Mouse (Mus musculus) T-helper 17 cell (primary cell): ENCODE data around the gene Rapgef2.

ENCODE experiments used
- in situ Hi-C, 2 experiments: fragments of 300-600 bp; cut with MboI, MseI; formaldehyde crosslinking; loops; 1 replicate in 1 of 2; 2 replicates in 1 of 2; pipeline ENCODE4 v1.15.1; 2025; ENCODE audit warnings: high pct_unique_total_duplicates in 2 of 2

Rapgef2 gene

GRCm38 (mm10) chr3:79285097-79285675 is 1.1 kb downstream of the Rapgef2 start:
- in situ Hi-C loops, result loop anchor here (5.0 to 25.0 kb wide), 4 partner anchors 38 to 1527 kb away; partner anchors contain the start of gene Gria2 (in 1 of the 2)

- in situ Hi-C loops, result loop anchor here (10.0 to 25.0 kb wide), 2 partner anchors 59 to 1528 kb away; partner anchors contain the start of gene Gria2 (in 1 of the 2)
Observed at GRCm38 (mm10) chr3:79283976-79284375, 2.3 kb downstream of the Rapgef2 start.

- in situ Hi-C loops, result loop anchor here (10.0 to 25.0 kb wide), 2 partner anchors 58 to 1529 kb away; partner anchors contain the start of gene Gria2 (in 1 of the 2)
Observed at GRCm38 (mm10) chr3:79283031-79283430, 3.3 kb downstream of the Rapgef2 start.

GRCm38 (mm10) chr3:79275856-79276645 is 10.3 kb downstream of the Rapgef2 start:
- in situ Hi-C loops, result loop anchor here in 1 of 2 experiments (25.0 kb wide), 1 partner anchor 1536 kb away; the partner anchor contains the start of gene Gria2

GRCm38 (mm10) chr3:79273350-79273749 is 13.0 kb downstream of the Rapgef2 start:
- in situ Hi-C loops, result no loop called here

GRCm38 (mm10) chr3:79272939-79273338 is 13.4 kb downstream of the Rapgef2 start:
- in situ Hi-C loops, result no loop called here

- in situ Hi-C loops, result no loop called here
Observed at GRCm38 (mm10) chr3:79270980-79271555, 15.2 kb downstream of the Rapgef2 start.

GRCm38 (mm10) chr3:79269872-79270271 is 16.4 kb downstream of the Rapgef2 start:
- in situ Hi-C loops, result no loop called here

GRCm38 (mm10) chr3:79266976-79267375 is 19.3 kb downstream of the Rapgef2 start:
- in situ Hi-C loops, result no loop called here

- in situ Hi-C loops, result no loop called here
Observed at GRCm38 (mm10) chr3:79261816-79262316, 24.5 kb downstream of the Rapgef2 start.

GRCm38 (mm10) chr3:79254023-79254422 is 32.3 kb downstream of the Rapgef2 start:
- in situ Hi-C loops, result no loop called here

GRCm38 (mm10) chr3:79253416-79253815 is 32.9 kb downstream of the Rapgef2 start:
- in situ Hi-C loops, result no loop called here

- in situ Hi-C loops, result no loop called here
Observed at GRCm38 (mm10) chr3:79252921-79253394, 33.4 kb downstream of the Rapgef2 start.

GRCm38 (mm10) chr3:79249955-79250354 is 36.4 kb downstream of the Rapgef2 start:
- in situ Hi-C loops, result loop anchor here in 1 of 2 experiments (5.0 kb wide), 1 partner anchor 37 kb away; the partner anchor contains the start of gene Rapgef2

- in situ Hi-C loops, result loop anchor here in 1 of 2 experiments (5.0 kb wide), 1 partner anchor 39 kb away; the partner anchor contains the start of gene Rapgef2
Observed at GRCm38 (mm10) chr3:79248659-79249235, 37.6 kb downstream of the Rapgef2 start.

- in situ Hi-C loops, result loop anchor here in 1 of 2 experiments (5.0 kb wide), 1 partner anchor 39 kb away; the partner anchor contains the start of gene Rapgef2
Observed at GRCm38 (mm10) chr3:79248208-79248607, 38.1 kb downstream of the Rapgef2 start.

- in situ Hi-C loops, result loop anchor here in 1 of 2 experiments (5.0 kb wide), 1 partner anchor 43 kb away; the partner anchor contains the start of gene Rapgef2
Observed at GRCm38 (mm10) chr3:79244347-79244746, 42.0 kb downstream of the Rapgef2 start.

GRCm38 (mm10) chr3:79242922-79243705 is 43.2 kb downstream of the Rapgef2 start:
- in situ Hi-C loops, result loop anchor here in 1 of 2 experiments (5.0 kb wide), 1 partner anchor 44 kb away; the partner anchor contains the start of gene Rapgef2

GRCm38 (mm10) chr3:79242298-79242697 is 44.0 kb downstream of the Rapgef2 start:
- in situ Hi-C loops, result loop anchor here in 1 of 2 experiments (5.0 kb wide), 1 partner anchor 45 kb away; the partner anchor contains the start of gene Rapgef2

- in situ Hi-C loops, result no loop called here
Observed at GRCm38 (mm10) chr3:79239066-79239462, 47.3 kb downstream of the Rapgef2 start.
